In genomic region chr12:72036097-72036661, GRCm38 (mm10) we compare ENCODE assay signal across 1 mouse cellular context.
TF ChIP-seq lines count a peak whose summit lies in the region.

No protein-coding gene starts in this region.

TF ChIP-seq in MEL, 35 proteins besides CTCF, POLR2A, EP300 and RAD21:
- no peak for TF ChIP-seq TAL1 (IDR thresholded peaks at IDR 0.05; ENCODE audit: low read length)
- no peak for TF ChIP-seq ZNF384 (IDR thresholded peaks at IDR 0.05; ENCODE audit: low read depth, low read length)
- no peak for TF ChIP-seq GATA1 (IDR thresholded peaks at IDR 0.05; ENCODE audit: low read depth, low read length)
- TF ChIP-seq GABPA (IDR thresholded peaks at IDR 0.05; ENCODE audit: low read depth, low read length), result no peak
- no peak for TF ChIP-seq MEF2A (IDR thresholded peaks at IDR 0.05; ENCODE audit: extremely low read depth, insufficient replicate concordance, low read depth, low read length, poor library complexity, severe bottlenecking)
- no peak for TF ChIP-seq ELF1 (IDR thresholded peaks at IDR 0.05; ENCODE audit: low read depth, low read length)
- no peak for TF ChIP-seq HCFC1 (IDR thresholded peaks at IDR 0.05; ENCODE audit: low read depth, low read length)
- TF ChIP-seq POLR2AphosphoS5 (IDR thresholded peaks at IDR 0.05; ENCODE audit: borderline replicate concordance, low read depth, low read length), result no peak
- TF ChIP-seq MAX (IDR thresholded peaks at IDR 0.05; ENCODE audit: low read length), result no peak
- TF ChIP-seq ZKSCAN1 (IDR thresholded peaks at IDR 0.05; ENCODE audit: low read depth, low read length), result no peak
- TF ChIP-seq TBP (IDR thresholded peaks at IDR 0.05; ENCODE audit: low read depth, low read length), result no peak
- no peak for TF ChIP-seq SIN3A (IDR thresholded peaks at IDR 0.05; ENCODE audit: low read length)
- TF ChIP-seq MAFK (IDR thresholded peaks at IDR 0.05; ENCODE audit: borderline replicate concordance, low read depth, low read length), result no peak
- TF ChIP-seq TCF12 (IDR thresholded peaks at IDR 0.05; ENCODE audit: low read depth, low read length), result no peak
- TF ChIP-seq MYB (IDR thresholded peaks at IDR 0.05; ENCODE audit: low read depth, low read length), result no peak
- TF ChIP-seq ZC3H11A (IDR thresholded peaks at IDR 0.05; ENCODE audit: low read depth, low read length), result no peak
- no peak for TF ChIP-seq NELFE (IDR thresholded peaks at IDR 0.05; ENCODE audit: low read depth, low read length)
- no peak for TF ChIP-seq USF1 (IDR thresholded peaks at IDR 0.05; ENCODE audit: low read depth, low read length)
- no peak for TF ChIP-seq JUND (IDR thresholded peaks at IDR 0.05; ENCODE audit: low read depth, low read length)
